Mouse (Mus musculus): ENCODE results near the gene Vps16. TPM values are rescaled to one million over a fixed set of nuclear protein-coding genes. Genes with fewer than 3 reads are reported as not detected.

Vps16 gene
- total and polyA plus RNA-seq, 3 experiments = 76.7 to 119 (median 113) TPM

GRCm38 (mm10) chr2:130438861-130439260 is 14.7 kb downstream of the Vps16 start:
- H3K4me1 ChIP-seq (ENCODE audit: control insufficient read depth in 1 of 2, insufficient read depth in 2 of 2) = peaks cover 0 to 9% of the 10 kb centered on the region in 2 experiments; a peak in 1 of 4 replicates
- H3K4me2 ChIP-seq (ENCODE audit: insufficient read depth, low read depth, poor library complexity, severe bottlenecking) = no peak overlapping the region
- H3K36me3 ChIP-seq (replicated peaks in 1 of 2; ENCODE audit: control insufficient read depth in 1 of 2, insufficient read depth in 1 of 2, low read length in 1 of 2) = peaks cover 67 to 84% of the 10 kb centered on the region in 2 experiments
- H3K4me3 ChIP-seq (replicated peaks in 1 of 3; ENCODE audit: low read depth in 2 of 3, low read length in 2 of 3, poor library complexity in 1 of 3) = no peak overlapping the region
- in situ Hi-C loops (cut with MboI; ENCODE audit: low pct_ligation_motif_present, low pct_unique_long_range_greater_than_20kb, low sequenced_read_pairs) (no loop called here), dilution Hi-C loops (cut with MboI; ENCODE audit: extremely low pct_ligation_motif_present, extremely low pct_unique_long_range_greater_than_20kb, low sequenced_read_pairs) (no loop called here)
- no peak for DNase-seq (ENCODE audit: extremely low read depth)
- H3K9ac ChIP-seq (ENCODE audit: insufficient read depth, low read depth) = no peak overlapping the region
- H3K9me3 ChIP-seq (replicated peaks; ENCODE audit: low read length) = no peaks in the 10 kb centered on the region
- TF ChIP-seq MAZ (IDR thresholded peaks at IDR 0.05; ENCODE audit: low read depth, low read length) = no peak
- no peak for TF ChIP-seq USF1 (IDR thresholded peaks at IDR 0.05; ENCODE audit: low read depth, low read length)
- TF ChIP-seq CHD1 (IDR thresholded peaks at IDR 0.05; ENCODE audit: low read depth, low read length) = no peak
- H3K27ac ChIP-seq (ENCODE audit: insufficient read depth, low read depth) = no peak overlapping the region
- H3K79me2 ChIP-seq (replicated peaks; ENCODE audit: control insufficient read depth, extremely low read depth, insufficient read depth, poor library complexity, severe bottlenecking) = peaks cover 25% of the 10 kb centered on the region
- no peaks in the 10 kb centered on the region for H3K27me3 ChIP-seq (replicated peaks)

DNA sequence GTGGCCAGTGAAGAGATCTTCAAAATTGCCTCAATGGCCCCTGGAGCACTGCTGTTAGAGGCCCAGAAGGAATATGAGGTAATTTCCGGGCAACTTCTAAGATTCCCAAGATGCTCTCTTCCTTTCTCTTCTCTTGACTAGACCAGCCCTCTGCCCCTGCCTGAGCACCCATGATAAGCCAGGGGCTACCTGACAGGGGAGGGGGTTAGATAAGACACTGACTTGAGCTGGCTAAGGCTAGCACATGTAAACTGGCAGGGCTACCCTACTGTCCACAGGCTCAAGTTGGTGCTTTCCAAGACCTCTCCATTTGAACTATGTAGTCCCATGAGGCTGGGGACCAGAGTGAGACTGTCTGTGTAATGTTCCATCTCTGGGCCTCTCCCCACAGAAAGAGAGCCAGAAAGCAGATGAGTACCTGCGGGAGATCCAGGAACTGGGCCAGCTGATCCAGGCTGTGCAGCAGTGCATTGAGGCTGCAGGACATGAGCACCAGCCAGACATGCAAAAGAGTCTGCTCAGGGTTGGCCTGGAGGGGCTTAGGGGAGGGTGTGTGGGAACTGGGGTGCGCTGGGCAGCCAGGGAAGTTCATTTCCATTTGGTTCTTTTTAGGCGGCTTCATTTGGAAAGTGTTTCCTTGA is 15.8 kb downstream of the Vps16 start:
- H3K9ac ChIP-seq (ENCODE audit: insufficient read depth, low read depth) = no peak overlapping the region
- H3K4me2 ChIP-seq (ENCODE audit: insufficient read depth, low read depth, poor library complexity, severe bottlenecking) = no peak overlapping the region
- no peaks in the 10 kb centered on the region for H3K9me3 ChIP-seq (replicated peaks; ENCODE audit: low read length)
- H3K4me3 ChIP-seq (replicated peaks in 1 of 3; ENCODE audit: low read depth in 2 of 3, low read length in 2 of 3, poor library complexity in 1 of 3) = no peak overlapping the region
- no peaks in the 10 kb centered on the region for H3K27me3 ChIP-seq (replicated peaks)
- H3K79me2 ChIP-seq (replicated peaks; ENCODE audit: control insufficient read depth, extremely low read depth, insufficient read depth, poor library complexity, severe bottlenecking) = peaks cover 17% of the 10 kb centered on the region
- H3K36me3 ChIP-seq (replicated peaks in 1 of 2; ENCODE audit: control insufficient read depth in 1 of 2, insufficient read depth in 1 of 2, low read length in 1 of 2) = peaks cover 72 to 87% of the 10 kb centered on the region in 2 experiments
- in situ Hi-C loops (cut with MboI; ENCODE audit: low pct_ligation_motif_present, low pct_unique_long_range_greater_than_20kb, low sequenced_read_pairs) (loop anchor here (10.0 kb wide), 1 partner anchor 115 kb away; no protein-coding TSS in a partner anchor), dilution Hi-C loops (cut with MboI; ENCODE audit: extremely low pct_ligation_motif_present, extremely low pct_unique_long_range_greater_than_20kb, low sequenced_read_pairs) (no loop called here)
- TF ChIP-seq TCF12 (IDR thresholded peaks at IDR 0.05; ENCODE audit: low read depth, low read length) (no peak), CHD2 (IDR thresholded peaks at IDR 0.05; ENCODE audit: low read length) (no peak), POLR2AphosphoS2 (IDR thresholded peaks at IDR 0.05; ENCODE audit: low read depth, low read length) (no peak), NRF1 (IDR thresholded peaks at IDR 0.05; ENCODE audit: low read depth, low read length) (no peak)
- H3K4me1 ChIP-seq (ENCODE audit: control insufficient read depth in 1 of 2, insufficient read depth in 2 of 2) = peaks cover 0 to 3% of the 10 kb centered on the region in 2 experiments; a peak in 1 of 4 replicates
- no peak for DNase-seq (ENCODE audit: extremely low read depth)
- H3K27ac ChIP-seq (ENCODE audit: insufficient read depth, low read depth) = no peak overlapping the region

- H3K4me2 ChIP-seq (ENCODE audit: insufficient read depth, low read depth, poor library complexity, severe bottlenecking) = no peak overlapping the region
- no peaks in the 10 kb centered on the region for H3K4me1 ChIP-seq (ENCODE audit: control insufficient read depth in 1 of 2, insufficient read depth in 2 of 2)
- H3K9ac ChIP-seq (ENCODE audit: insufficient read depth, low read depth) = no peak overlapping the region
- H3K4me3 ChIP-seq (replicated peaks in 1 of 3; ENCODE audit: low read depth in 2 of 3, low read length in 2 of 3, poor library complexity in 1 of 3) = no peak overlapping the region
- H3K9me3 ChIP-seq (replicated peaks; ENCODE audit: low read length) = no peaks in the 10 kb centered on the region
- H3K79me2 ChIP-seq (replicated peaks; ENCODE audit: control insufficient read depth, extremely low read depth, insufficient read depth, poor library complexity, severe bottlenecking) = peaks cover 1% of the 10 kb centered on the region; the same call in 1 of the 2 replicates
- DNase-seq (ENCODE audit: extremely low read depth) = no peak
- dilution Hi-C loops (cut with MboI; ENCODE audit: extremely low pct_ligation_motif_present, extremely low pct_unique_long_range_greater_than_20kb, low sequenced_read_pairs) = no loop called here
- in situ Hi-C loops (cut with MboI; ENCODE audit: low pct_ligation_motif_present, low pct_unique_long_range_greater_than_20kb, low sequenced_read_pairs) = loop anchor here (10.0 kb wide), 1 partner anchor 113 kb away; no protein-coding TSS in a partner anchor
- H3K27ac ChIP-seq (ENCODE audit: insufficient read depth, low read depth) = no peak overlapping the region
- H3K27me3 ChIP-seq (replicated peaks) = no peaks in the 10 kb centered on the region
- peaks cover 68 to 86% of the 10 kb centered on the region in 2 experiments for H3K36me3 ChIP-seq (replicated peaks in 1 of 2; ENCODE audit: control insufficient read depth in 1 of 2, insufficient read depth in 1 of 2, low read length in 1 of 2)
- TF ChIP-seq MAX (IDR thresholded peaks at IDR 0.05; ENCODE audit: low read length) (no peak), SMC3 (IDR thresholded peaks at IDR 0.05; ENCODE audit: low read depth, low read length) (no peak), KAT2A (IDR thresholded peaks at IDR 0.05; ENCODE audit: insufficient replicate concordance, low read length) (no peak), SIN3A (IDR thresholded peaks at IDR 0.05; ENCODE audit: low read length) (no peak), POLR2AphosphoS2 (IDR thresholded peaks at IDR 0.05; ENCODE audit: low read depth, low read length) (no peak), JUND (conservative IDR thresholded peaks at IDR 0.05; ENCODE audit: low read depth, low read length) (no peak), EP300 (IDR thresholded peaks at IDR 0.05; ENCODE audit: low read length) (no peak), IRF4 (IDR thresholded peaks at IDR 0.05; ENCODE audit: low read depth, low read length) (no peak), MAZ (IDR thresholded peaks at IDR 0.05; ENCODE audit: low read depth, low read length) (no peak), NELFE (IDR thresholded peaks at IDR 0.05; ENCODE audit: low read depth, low read length) (no peak), RAD21 (IDR thresholded peaks at IDR 0.05; ENCODE audit: low read depth, low read length) (no peak), RCOR1 (conservative IDR thresholded peaks at IDR 0.05; ENCODE audit: low read depth, low read length) (no peak)
These were observed 18.0 kb downstream of the Vps16 start for GRCm38 (mm10) chr2:130442162-130442561.
